Mouse (Mus musculus) c-Kit-positive CD71-positive TER-119-negative erythroid progenitor cells, embryonic 14.5 days (primary cell): ENCODE data around the gene Sec24d.

ENCODE experiments used
- DNase-seq: peaks from one replicate; pipeline ENCODE4 v3.0.0-alpha.2; 2013; ENCODE audit warnings: low read depth

Sec24d gene

DNA sequence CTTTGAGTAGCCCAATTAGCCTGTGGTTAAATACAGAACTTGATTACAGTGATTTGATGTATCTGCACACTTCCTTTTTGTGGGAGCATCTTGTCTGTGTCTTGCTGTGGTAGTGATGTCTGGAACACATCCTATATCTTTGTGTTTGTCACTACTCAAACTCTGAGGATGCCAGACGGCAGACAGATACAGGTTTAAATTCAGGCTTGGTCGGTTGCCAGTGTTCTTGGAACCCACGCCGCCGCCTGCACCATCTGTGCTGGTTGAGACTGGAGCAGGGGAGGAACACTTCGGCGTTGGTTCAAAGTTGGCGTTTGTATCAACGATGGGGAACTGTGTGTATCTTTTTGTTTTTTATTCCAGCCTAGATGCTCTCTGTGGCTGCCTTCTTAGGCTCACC, 31.0 kb downstream of the Sec24d start:
- no peak for DNase-seq

GRCm38 (mm10) chr3:123301521-123301920, 34.3 kb downstream of the Sec24d start:
- DNase-seq: no peak

GRCm38 (mm10) chr3:123305611-123306010, 38.4 kb downstream of the Sec24d start:
- DNase-seq: no peak

- no peak for DNase-seq
Observed at GRCm38 (mm10) chr3:123307446-123307845, 40.2 kb downstream of the Sec24d start.

DNA sequence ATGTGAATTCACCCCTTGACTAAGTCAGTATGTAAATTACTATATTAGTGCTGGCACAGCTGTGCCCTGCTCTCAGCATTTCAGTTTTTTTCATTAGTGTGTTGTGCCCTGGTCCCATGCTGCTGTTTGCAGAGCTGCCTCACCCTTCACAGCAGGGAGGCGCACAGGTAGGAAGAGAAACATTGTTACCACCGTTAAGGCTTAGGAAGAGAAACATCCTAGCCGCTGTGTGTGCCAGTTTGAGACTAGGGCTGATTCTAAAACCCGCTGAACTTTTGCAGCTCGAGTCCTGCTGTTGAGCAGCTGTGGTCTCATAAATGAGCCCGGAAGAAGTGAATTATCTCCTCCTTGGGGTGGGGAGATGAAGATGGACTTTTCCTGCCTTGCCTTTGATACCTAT, 41.9 kb downstream of the Sec24d start:
- DNase-seq: no peak

DNA sequence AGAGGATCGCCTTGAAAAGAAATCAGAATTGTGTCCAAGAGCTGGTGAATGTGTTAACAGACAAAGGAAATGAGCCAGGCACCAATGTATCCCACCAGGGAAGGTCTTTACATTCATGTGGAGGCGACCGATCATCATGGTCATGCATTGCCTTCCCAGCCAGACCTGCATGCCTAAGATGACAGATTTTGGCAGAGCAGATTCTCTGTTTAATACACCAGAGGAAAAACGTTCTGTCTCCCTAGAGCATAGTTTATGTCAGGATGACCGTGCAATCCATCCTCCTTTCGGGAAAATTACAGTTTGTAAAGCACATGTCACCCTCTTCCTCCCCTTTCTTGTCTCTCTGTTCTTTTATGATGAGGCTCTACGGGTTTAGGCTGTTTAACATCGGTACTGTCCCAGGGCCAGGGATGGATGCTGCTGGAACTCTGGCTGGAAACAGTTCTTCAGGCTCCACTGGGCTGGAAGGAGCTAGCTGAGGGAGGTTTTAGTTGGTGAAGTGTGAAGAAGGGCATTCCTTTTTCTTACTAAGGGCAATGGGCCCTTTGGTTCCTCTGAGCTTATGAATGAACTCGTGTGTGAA, 45.3 kb downstream of the Sec24d start:
- DNase-seq: no peak

GRCm38 (mm10) chr3:123313477-123313876, 46.2 kb downstream of the Sec24d start:
- no peak for DNase-seq

DNA sequence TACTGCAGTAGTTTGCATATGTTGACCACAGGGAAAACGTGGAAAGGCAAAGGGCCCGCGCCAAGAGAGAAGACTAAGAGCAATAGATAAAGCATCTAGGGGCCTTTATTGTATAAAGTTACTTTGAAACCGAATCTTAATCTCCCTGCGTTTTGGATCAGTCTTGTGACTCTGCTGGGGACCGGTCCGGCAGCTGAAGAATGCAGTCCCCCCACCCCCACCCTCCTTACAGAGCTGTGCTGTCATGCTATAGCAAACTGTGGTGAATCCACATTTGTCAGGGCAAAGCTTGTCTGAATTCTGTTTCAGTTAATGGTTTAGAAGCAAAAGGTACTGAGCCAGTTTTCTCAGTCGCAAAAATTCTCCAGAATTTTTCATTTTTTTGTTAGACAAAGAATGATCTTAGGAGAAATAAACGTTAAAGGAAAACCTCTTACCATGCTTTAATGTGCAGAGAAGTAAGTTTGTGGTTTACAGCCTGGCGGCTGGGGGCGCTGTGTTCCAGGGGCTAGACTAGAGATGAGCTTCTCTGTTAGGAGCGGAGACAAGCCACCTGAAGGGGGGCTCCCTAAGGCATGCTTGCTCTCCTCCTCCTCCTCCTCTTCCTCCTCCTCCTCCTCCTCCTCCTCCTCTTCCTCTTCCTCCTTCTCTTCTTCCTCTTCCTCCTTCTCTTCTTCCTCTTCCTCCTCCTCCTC, 46.8 kb downstream of the Sec24d start:
- no peak for DNase-seq

GRCm38 (mm10) chr3:123316066-123316465, 48.8 kb downstream of the Sec24d start:
- DNase-seq: no peak

DNA sequence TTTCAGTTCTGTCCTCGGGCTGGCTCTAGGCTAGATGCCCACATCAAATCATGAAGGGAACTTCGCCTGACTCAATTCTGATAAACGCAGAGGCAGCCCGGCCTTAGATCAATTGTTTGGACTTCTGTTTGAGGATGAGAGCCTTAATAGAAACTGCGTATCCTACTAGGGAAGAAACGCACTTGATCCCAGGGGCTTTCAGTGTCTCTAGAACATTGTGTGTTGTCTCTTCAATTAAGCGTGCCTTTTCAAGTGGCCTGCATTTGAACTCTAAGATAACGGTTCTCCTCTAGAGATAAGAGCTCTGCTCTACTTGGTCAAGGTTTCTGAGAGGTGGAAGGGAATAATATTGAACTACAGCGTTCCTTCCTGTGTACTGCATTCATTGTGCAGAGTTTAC, 49.8 kb downstream of the Sec24d start:
- no peak for DNase-seq

DNA sequence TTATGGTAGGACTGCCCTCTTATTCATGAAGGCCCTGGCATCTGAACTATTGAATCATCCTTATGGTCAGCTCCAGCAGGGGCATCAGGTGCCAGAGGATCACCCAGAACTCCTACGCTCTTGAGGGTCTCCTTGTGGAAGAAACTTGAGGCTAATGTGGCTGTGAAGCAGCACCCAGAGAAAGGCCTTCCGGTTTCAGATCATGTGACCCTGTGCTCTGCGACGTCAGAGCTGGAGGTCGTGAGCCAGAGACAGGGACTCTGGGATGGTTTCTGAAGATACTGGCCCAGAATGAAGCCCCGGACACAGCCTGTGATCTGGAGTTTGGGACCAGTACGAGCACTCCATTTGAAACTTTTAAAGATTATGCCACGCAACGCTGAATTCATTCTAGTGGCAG, 53.1 kb downstream of the Sec24d start:
- no peak for DNase-seq

DNA sequence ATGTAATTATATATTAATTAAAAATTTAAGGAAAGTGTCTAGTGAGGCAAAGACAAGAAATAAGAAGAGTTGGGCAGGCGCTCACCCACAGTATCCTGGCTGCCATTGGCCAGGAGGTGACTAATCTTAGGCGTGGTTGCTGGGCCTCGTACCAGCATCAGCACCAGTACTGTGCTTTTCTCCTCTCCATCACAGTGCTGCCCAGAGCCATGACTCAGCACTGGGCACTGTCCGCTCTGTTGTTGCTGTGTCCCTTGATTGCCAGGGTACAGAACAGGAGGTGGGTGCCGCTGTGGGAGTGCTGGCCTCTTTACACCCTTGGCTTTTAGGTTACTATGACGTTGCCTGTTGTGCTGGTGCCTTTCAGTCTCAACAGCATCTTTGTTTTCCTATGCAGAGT, 54.4 kb downstream of the Sec24d start:
- DNase-seq: no peak

GRCm38 (mm10) chr3:123322147-123322546, 54.9 kb downstream of the Sec24d start:
- peak; percentile 33 for DNase-seq

- no peak for DNase-seq
Observed at GRCm38 (mm10) chr3:123324326-123324725, 57.1 kb downstream of the Sec24d start.

GRCm38 (mm10) chr3:123329251-123329650, 62.0 kb downstream of the Sec24d start:
- no peak for DNase-seq

GRCm38 (mm10) chr3:123330221-123330620, 63.0 kb downstream of the Sec24d start:
- DNase-seq: no peak

DNA sequence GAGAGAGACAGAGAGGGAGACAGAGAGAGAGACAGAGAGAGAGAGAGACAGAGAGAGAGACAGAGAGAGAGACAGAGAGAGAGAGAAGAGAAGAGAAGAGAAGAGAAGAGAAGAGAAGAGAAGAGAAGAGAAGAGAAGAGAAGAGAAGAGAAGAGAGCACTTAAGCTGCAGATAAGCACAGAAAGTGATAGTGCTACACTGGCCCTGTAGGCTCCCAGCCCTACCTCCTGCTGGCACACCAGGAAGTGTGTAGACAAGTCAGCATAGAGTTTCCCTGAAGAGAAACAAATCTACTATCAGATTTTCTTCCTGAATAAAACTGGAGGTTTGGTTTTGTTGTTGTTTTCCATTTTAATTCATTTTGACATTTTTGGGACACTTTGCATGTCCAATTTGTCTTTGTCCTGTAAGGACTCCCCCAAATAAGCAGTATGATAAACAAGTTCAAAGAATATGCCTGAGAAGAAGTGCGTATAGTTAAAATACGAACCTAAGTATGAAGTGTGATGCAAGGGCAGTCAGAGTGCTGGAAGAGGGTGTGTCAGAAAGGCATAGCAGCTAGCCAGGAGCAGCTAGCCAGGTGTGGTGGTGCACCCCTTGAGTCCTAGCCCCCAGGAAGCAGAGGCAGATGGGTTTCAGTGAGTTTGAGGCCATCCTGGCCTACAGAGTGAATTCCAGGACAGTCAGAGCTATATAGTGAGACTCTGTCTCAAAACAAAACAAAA, 65.2 kb downstream of the Sec24d start:
- no peak for DNase-seq

- no peak for DNase-seq
Observed at GRCm38 (mm10) chr3:123333055-123333424, 65.8 kb downstream of the Sec24d start.

DNA sequence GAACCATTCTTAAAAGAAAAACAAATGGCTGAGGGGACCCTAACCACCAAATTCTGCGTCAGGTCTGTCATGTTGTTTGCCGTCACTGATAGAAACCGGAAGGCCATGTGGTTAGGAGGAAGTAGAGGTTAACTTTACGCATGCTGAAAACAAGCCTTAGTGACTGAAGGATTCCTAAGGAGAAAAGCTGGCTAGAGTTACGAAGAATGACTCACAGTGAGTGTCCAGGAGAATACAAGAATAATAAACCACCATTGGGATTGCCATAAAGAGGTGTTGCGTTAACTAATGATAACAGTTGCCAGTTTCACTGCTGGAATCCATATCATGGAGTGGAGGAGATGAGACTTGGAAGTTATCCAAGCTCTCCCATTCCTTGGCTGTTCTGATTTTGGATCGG, 67.7 kb downstream of the Sec24d start:
- no peak for DNase-seq

DNA sequence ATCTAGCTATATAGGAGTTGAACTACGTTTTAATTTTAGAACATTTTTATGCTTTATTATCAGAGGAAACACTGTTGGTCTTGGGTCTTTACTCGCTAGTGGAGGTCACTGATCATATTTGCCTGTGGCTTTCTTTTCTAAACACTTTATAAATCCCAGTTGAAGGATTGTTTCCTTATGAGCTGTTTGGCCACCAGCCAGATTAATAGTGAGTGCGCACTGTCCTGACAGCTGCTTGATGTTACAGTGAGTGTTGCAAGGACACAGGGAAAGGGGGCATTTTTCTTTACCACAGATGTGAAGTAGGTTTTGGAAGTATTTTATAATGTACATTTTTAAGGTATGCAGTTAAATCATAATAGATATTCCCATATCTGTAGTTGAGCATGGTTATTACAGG, 68.2 kb downstream of the Sec24d start:
- DNase-seq: no peak

GRCm38 (mm10) chr3:123336455-123336854, 69.2 kb downstream of the Sec24d start:
- no peak for DNase-seq

DNA sequence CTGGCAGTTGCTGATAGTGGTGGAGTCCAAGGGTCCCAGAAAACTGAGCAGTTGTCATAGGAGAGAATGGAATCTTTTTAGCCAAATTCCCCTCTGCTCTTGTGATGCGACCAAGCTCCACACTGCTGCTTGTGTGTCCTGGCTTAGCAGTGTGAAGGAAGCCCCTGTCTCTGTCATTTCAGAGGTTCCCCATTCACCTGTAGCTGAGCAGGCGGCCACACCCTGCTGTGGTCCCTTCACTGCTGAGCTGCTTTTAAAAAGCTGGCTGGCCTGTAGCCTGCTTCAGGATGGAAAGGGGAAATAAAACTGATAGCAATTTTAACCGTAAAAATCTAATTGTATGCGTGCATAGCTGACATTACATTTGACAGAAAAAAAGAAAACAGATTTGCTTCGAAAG, 69.7 kb downstream of the Sec24d start:
- no peak for DNase-seq

GRCm38 (mm10) chr3:123337853-123338252, 70.6 kb downstream of the Sec24d start:
- no peak for DNase-seq
